Mouse (Mus musculus) hindbrain, embryonic 12.5 days (tissue): ENCODE measurements at regions not wholly inside any gene's neighbourhood (a gene's known extent, or its start where the extent isn't known, plus 50 kb on each side); places are given as distances from the start of the nearest gene placed in this dataset.

Source experiments
- ATAC-seq: fragments of 200-750 bp; cut with Nextera tagmentation; 2 replicates; pipeline ENCODE4 v1.8.0; 2017; ENCODE audit warnings: moderate TSS enrichment; ENCODE audit not compliant: low FRiP score
- H3K27ac ChIP-seq: fragments of 300-500 bp; sonication (generic); 2 replicates; pipeline ENCODE4 v1.5.1; 2016; ENCODE audit warnings: mild to moderate bottlenecking
- H3K27me3 ChIP-seq: fragments of 300-500 bp; sonication (generic); 2 replicates; pipeline ENCODE4 v1.6.1; 2016; ENCODE audit warnings: mild to moderate bottlenecking
- H3K36me3 ChIP-seq: fragments of 300-500 bp; sonication (generic); 2 replicates; pipeline ENCODE4 v1.6.1; 2016; ENCODE audit warnings: mild to moderate bottlenecking
- H3K4me1 ChIP-seq: fragments of 300-500 bp; sonication (generic); 2 replicates; pipeline ENCODE4 v1.6.1; 2016
- H3K4me2 ChIP-seq: fragments of 300-500 bp; sonication (generic); replicated peaks from 2 replicates; pipeline ENCODE4 v1.6.1; 2016; ENCODE audit warnings: mild to moderate bottlenecking
- H3K4me3 ChIP-seq: fragments of 300-500 bp; sonication (generic); 2 replicates; pipeline ENCODE4 v1.5.1; 2016; ENCODE audit warnings: mild to moderate bottlenecking
- H3K9ac ChIP-seq: fragments of 300-500 bp; sonication (generic); 2 replicates; pipeline ENCODE4 v1.6.1; 2016; ENCODE audit warnings: mild to moderate bottlenecking, moderate library complexity
- H3K9me3 ChIP-seq: fragments of 300-500 bp; sonication (generic); replicated peaks from 2 replicates; pipeline ENCODE4 v1.6.1; 2016; ENCODE audit warnings: mild to moderate bottlenecking
- WGBS: fragments of 180-500 bp; shearing (Covaris S2); methylation state at CpG from one replicate; pipeline ENCODE4 v1.1.7; 2016; 5-methylcytosine and 5-hydroxymethylcytosine counted together

DNA sequence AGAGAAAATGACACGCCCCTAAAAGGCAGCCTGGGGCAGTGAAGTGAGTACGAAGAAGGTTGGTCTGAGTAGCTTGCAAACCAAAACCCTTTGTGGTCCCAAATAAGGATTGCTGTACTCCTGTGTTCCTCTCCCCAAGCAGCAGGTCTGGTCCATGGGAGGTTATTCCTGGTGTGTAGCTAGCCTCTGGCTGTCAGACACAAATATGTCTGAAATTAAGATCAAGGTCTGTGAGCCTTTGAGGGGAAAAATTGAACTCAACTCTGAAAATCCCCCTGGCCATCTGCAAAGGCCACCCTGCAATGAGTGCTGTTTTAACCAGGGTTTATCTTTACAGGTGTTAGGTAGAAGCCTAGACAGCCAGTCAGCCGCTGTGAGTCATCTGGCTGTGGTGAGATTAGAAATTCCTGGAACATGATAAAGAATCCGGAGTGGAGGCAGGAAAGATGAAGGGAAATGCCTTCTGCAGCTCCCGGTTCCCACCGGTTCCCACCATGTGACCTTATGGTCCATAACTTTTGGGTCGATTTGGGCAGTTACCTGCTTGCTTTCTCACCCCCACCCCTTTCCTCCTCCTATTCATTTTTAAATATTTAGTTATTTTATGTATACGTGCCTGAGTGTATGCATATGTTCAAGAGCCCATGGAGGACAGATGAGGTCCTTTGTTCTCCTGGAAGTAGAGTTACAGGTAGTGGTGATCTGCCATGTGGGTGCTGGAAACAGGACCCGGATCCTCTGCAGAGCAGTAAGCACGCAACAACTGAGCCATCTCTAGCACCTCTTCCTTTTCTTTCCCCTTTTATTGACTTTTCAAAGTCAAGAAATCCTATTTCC lies 155.6 kb upstream of the Dmrta1 start:
- H3K27me3 ChIP-seq = peaks cover 24% of the 10 kb centered on the region
- 13% methylated on average over 10 of the region's 10 CpGs for WGBS
- H3K36me3 ChIP-seq = no peaks in the 10 kb centered on the region
- H3K4me1 ChIP-seq = no peaks in the 10 kb centered on the region
- H3K9me3 ChIP-seq = no peaks in the 10 kb centered on the region
- H3K4me2 ChIP-seq = peak overlapping the region; percentile 69
- no peak for ATAC-seq
- H3K9ac ChIP-seq = no peak overlapping the region
- H3K4me3 ChIP-seq = no peak overlapping the region
- H3K27ac ChIP-seq = no peak overlapping the region

DNA sequence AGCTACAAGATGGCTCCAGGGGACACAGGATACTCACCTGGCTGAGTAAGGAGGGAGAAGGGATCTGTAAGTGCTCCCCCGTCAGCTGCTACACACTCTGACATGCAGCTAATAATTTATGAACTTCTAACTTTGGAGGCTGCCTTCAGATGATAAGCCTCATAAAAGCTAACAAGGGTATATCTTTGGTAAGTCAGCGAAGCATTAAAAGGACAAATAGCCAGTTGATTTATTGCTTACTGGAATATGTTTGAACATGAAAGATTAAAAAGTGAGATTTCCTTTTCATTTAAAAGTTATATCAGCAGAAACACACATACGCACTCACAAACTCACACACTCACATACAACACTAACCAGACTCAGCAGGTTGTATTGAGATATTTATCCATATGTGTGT lies 161.2 kb upstream of the Dmrta1 start:
- no peak for ATAC-seq
- H3K4me3 ChIP-seq = no peak overlapping the region
- H3K9ac ChIP-seq = no peak overlapping the region
- no peaks in the 10 kb centered on the region for H3K36me3 ChIP-seq
- H3K9me3 ChIP-seq = no peaks in the 10 kb centered on the region
- H3K4me2 ChIP-seq = no peak overlapping the region
- no peak overlapping the region for H3K27ac ChIP-seq
- peaks cover 9% of the 10 kb centered on the region; the same call in 1 of the 2 replicates for H3K27me3 ChIP-seq
- no peaks in the 10 kb centered on the region for H3K4me1 ChIP-seq
- 92% methylated on average over 3 of the region's 3 CpGs for WGBS

DNA sequence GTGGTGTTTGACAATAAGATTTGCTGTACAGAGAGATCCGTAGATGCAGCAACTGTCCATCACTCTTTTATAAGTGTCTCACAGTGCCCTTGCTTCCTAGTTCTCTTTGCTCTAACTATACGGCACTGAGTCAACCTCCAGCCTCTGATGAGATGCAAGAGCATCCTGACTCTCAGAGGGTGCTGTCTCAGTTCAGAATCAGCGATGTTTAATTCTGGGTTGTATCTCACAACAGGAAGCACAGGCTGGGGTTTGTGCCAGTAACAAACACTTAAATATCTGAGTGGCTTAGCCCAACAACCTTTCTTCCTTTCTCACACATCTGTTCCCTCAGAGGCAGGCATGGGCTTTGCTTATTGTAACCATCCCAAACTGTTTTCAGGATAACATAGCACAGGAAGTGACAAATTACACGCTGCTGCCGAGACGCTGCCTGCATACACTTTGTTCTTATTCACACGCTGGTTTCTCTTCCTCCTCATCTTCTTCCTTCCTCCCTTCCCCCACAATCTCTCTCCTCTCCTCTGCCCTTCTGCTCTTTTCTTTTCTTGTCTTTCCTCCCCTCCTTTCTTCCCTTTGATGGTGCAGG lies 163.3 kb upstream of the Dmrta1 start:
- no peak overlapping the region for H3K9ac ChIP-seq
- ATAC-seq = no peak
- H3K9me3 ChIP-seq = no peaks in the 10 kb centered on the region
- no peak overlapping the region for H3K4me3 ChIP-seq
- H3K4me2 ChIP-seq = no peak overlapping the region
- H3K27me3 ChIP-seq = no peaks in the 10 kb centered on the region; the same call in 1 of the 2 replicates
- no peak overlapping the region for H3K27ac ChIP-seq
- no peaks in the 10 kb centered on the region for H3K36me3 ChIP-seq
- 47% methylated on average over 7 of the region's 7 CpGs for WGBS
- H3K4me1 ChIP-seq = no peaks in the 10 kb centered on the region

DNA sequence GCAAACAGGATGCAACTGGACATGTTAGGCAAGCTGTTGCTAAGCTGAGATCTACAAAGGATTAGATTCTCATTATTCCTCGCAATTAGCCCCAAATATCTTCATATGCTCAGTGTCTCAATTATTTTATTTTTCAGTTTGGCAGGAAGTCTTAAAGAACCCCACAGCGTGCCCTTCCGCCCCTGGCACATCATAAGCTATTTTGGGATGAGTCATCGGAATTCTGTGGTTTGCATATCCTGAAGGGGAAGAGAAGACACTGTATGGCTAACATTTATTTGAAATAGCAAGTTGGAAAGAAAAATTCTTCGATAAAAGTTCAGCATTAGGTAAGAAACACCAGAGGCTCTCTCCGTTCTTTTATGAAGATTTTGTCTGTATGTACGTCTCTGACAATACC lies 164.3 kb upstream of the Dmrta1 start:
- H3K27ac ChIP-seq = no peak overlapping the region
- ATAC-seq = no peak
- H3K9ac ChIP-seq = no peak overlapping the region
- H3K9me3 ChIP-seq = no peaks in the 10 kb centered on the region
- no peak overlapping the region for H3K4me2 ChIP-seq
- WGBS = 90% methylated on average over 7 of the region's 7 CpGs
- H3K4me3 ChIP-seq = no peak overlapping the region
- H3K4me1 ChIP-seq = no peaks in the 10 kb centered on the region
- H3K27me3 ChIP-seq = no peaks in the 10 kb centered on the region
- no peaks in the 10 kb centered on the region for H3K36me3 ChIP-seq

DNA sequence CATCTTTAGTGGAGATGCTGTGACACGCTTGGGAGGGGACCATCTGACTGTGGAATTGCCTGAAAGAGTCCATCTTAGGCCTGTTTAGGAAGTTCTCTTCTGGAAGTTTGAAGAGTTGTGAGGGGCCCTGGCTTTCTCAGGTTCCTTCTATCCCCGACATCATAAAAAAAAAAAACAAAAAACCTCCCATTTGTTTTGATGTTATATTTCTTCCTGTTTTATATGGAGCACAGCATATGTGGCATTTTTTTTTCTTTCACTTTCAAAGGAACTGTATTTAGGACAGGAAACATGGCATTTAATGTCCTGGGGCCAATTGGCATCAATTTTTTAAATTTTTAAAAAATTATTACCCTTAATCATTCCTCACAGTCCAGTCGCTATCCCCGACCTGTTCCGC lies 168.6 kb upstream of the Dmrta1 start:
- ATAC-seq = no peak
- Histone ChIP-seq H3K4me3 (no peak overlapping the region), H3K4me2 (no peak overlapping the region), H3K27ac (no peak overlapping the region), H3K4me1 (peaks cover 4% of the 10 kb centered on the region), H3K36me3 (no peaks in the 10 kb centered on the region), H3K9me3 (no peaks in the 10 kb centered on the region), H3K27me3 (no peaks in the 10 kb centered on the region), H3K9ac (no peak overlapping the region)
- 82% methylated on average over 5 of the region's 5 CpGs for WGBS

DNA sequence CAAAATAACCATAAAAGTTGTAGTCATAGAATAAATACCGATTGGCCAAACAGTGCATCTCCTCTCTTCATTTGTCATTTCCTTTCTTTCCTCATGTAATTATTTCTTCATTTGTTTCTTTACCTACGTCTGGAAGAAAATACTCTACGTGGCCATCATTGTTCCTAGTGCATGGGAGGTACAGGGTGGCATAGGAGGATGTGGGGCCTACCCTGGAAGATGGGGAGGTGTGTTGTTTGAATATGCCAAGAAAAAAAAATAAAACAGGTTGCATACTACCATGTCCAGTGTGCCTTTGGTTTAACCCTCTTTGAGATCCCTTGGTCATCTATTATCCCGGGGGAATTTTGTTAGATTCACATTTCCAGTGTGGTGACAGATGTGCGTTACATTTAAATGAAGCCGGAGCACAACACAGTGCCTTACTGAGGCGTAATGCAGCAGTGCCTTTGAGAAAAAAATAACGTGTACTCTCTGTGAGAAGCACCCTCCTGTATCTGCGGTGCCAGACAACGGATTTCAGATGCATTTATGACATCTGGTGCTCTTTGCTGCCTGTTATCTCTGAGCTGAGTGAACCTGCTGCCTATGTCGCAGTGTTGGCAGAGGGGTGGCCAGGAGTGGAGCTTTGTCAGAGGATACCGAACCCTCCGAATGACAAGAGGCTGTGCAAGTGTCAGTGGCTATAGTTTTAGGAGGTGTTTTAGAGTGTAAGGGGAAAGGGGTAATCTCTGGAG lies 169.4 kb upstream of the Dmrta1 start:
- Histone ChIP-seq H3K36me3 (no peaks in the 10 kb centered on the region), H3K9ac (no peak overlapping the region), H3K9me3 (no peaks in the 10 kb centered on the region), H3K4me3 (no peak overlapping the region), H3K27ac (no peak overlapping the region), H3K4me2 (no peak overlapping the region), H3K27me3 (no peaks in the 10 kb centered on the region), H3K4me1 (peaks cover 8% of the 10 kb centered on the region)
- ATAC-seq = no peak
- 72% methylated on average over 13 of the region's 13 CpGs for WGBS

DNA sequence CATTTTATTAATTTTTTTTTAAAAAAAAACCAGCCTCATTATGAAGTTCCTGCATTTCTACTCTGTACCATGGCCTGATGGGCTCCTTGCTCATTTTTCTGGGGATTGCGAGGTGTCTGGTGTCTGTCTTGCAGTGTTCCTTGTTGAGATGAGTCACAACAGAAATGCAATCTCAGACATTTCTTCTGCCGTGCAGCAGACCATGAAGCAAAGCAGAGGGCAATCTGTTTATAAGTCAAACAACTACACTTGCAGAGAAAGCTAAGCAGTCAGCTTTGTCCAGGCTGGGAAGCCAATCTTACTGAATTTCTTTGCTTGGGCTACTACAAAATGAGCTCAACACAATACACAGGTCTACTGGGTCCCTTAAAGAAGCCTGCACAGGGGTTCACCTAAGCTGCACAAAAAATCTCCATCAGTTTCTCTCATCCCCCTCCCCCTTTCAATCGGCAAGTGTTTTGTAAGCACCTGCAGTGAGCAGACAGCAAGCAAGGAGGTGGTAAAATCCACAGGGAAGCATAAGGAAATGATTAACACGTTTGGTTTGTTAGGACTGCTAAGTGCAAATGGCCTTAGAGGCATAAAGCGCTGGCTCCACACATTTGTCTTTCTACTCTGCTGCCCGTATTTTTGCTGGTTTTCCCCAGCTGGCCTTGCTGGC lies 171.0 kb upstream of the Dmrta1 start:
- Histone ChIP-seq H3K9ac (no peak overlapping the region), H3K4me2 (no peak overlapping the region), H3K4me1 (peaks cover 8% of the 10 kb centered on the region), H3K36me3 (no peaks in the 10 kb centered on the region), H3K4me3 (no peak overlapping the region), H3K27ac (no peak overlapping the region), H3K9me3 (no peaks in the 10 kb centered on the region), H3K27me3 (no peaks in the 10 kb centered on the region)
- 32% methylated on average over 6 of the region's 6 CpGs for WGBS
- ATAC-seq = no peak

DNA sequence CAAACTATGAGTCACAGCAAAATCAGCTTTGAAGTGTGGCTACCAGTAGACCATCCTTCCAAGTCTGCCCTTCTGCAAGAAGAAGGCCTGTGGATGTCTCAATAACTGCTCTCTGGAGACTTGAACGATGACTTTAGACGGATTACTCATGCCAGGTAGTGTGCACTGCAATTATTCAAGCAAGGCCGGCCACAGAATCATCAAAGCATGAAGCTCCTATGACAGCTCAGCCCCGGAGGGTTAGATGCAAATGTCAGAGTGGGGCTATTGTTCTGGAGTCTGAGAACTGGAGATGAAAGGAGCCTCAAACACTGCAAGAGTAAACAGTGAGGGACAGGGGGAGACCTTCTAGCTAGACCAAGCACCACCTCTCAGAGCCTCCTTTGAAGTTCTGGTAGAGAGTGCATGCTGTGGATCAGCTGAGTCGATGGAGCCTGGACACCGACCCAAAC lies 173.8 kb upstream of the Dmrta1 start:
- no peaks in the 10 kb centered on the region for H3K9me3 ChIP-seq
- H3K4me1 ChIP-seq = peaks cover 8% of the 10 kb centered on the region
- no peak overlapping the region for H3K4me2 ChIP-seq
- ATAC-seq = no peak
- H3K9ac ChIP-seq = no peak overlapping the region
- no peaks in the 10 kb centered on the region for H3K27me3 ChIP-seq
- H3K4me3 ChIP-seq = no peak overlapping the region
- 15% methylated on average over 6 of the region's 6 CpGs for WGBS
- H3K27ac ChIP-seq = no peak overlapping the region
- no peaks in the 10 kb centered on the region for H3K36me3 ChIP-seq

DNA sequence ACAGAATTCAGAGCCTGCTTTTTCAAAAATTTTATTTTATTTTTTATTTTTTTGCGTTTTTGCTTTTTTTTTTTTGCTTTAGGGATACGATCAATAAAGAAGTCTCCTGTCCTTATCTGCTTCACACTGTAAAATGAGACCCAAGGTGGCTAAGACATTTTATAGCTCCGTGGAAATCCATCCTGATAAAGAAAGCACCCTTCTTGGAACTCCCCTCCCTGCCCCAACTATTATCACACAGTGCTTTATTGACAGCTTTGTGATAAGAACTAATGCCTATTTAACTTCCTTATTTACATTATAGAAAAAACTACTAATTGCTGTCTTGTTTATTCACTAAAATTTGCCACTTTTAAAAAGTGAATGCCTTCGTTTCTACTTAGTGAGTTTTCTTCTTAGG lies 179.0 kb upstream of the Dmrta1 start:
- H3K9ac ChIP-seq = no peak overlapping the region
- 80% methylated on average over 4 of the region's 4 CpGs for WGBS

DNA sequence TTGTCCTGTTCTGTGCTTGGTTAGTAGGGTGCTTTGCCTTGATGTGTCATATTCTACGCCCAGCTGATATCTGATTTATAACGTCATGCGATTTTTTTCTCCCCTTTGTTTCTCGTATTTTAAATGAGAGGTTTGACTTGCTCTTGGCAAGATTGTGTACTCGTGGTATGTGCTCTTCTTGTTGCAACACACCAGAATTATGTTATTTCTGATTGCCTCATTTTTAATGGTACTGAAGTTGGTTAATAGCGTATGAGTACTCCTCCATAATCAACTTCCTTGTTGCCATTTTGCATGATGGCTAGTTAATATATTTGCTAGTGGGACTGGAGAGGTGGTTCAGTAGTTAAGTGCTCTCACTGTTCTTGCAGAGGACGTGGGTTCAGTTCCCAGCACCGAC lies 180.1 kb upstream of the Cdkn2b start:
- no peaks in the 10 kb centered on the region for H3K9me3 ChIP-seq
- no peak overlapping the region for H3K4me2 ChIP-seq
- no peaks in the 10 kb centered on the region for H3K27me3 ChIP-seq
- 88% methylated on average over 8 of the region's 8 CpGs for WGBS
- H3K9ac ChIP-seq = no peak overlapping the region
- H3K36me3 ChIP-seq = no peaks in the 10 kb centered on the region
- H3K4me1 ChIP-seq = no peaks in the 10 kb centered on the region
- H3K27ac ChIP-seq = no peak overlapping the region
- no peak overlapping the region for H3K4me3 ChIP-seq
- no peak for ATAC-seq

More for the DNA sequence above, 179.0 kb upstream of the Dmrta1 start:
- ATAC-seq = no peak
- Histone ChIP-seq H3K27me3 (no peaks in the 10 kb centered on the region), H3K36me3 (no peaks in the 10 kb centered on the region), H3K4me1 (peaks cover under 1% of the 10 kb centered on the region; the same call in 1 of the 2 replicates), H3K4me2 (no peak overlapping the region), H3K9me3 (no peaks in the 10 kb centered on the region), H3K27ac (no peak overlapping the region), H3K4me3 (no peak overlapping the region)

DNA sequence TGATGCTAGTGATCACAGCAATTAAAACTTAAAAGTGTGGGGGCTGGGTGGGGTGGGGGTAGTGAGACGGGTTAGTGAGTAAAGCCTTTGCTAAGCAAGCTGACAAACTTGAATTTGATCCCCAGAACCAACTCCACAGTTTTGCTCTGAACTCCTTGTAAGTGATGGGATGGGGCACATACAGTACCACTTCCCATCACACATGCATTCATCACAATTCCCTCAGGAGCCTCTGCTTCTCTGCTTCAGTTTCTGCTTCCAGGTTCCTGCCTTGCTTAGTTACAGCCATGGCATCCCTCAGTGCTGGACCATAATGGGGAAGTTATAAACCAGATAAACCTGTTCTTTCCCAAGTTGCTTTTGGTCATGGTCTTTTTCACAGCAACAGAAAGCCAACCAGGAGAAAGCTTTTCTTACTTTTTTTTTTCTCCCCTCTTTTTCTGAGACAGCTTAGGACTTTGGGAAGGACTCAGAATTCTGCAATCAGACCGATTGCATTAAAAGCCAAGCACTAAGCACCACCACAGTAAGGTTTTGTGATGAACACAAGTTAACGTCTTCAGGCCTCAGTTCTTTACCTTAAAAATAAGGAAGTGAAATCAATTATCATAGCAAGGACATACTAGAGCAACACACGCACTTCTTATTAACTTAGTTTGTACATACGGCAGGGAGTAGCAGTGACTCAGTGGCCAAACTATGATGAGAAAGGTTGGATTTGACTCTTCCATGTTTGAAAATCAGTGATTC lies 176.8 kb upstream of the Cdkn2b start:
- no peak overlapping the region for H3K4me3 ChIP-seq
- H3K9ac ChIP-seq = no peak overlapping the region
- 83% methylated on average over 5 of the region's 5 CpGs for WGBS
- no peaks in the 10 kb centered on the region for H3K9me3 ChIP-seq
- no peak overlapping the region for H3K27ac ChIP-seq
- H3K4me1 ChIP-seq = no peaks in the 10 kb centered on the region
- ATAC-seq = no peak
- H3K36me3 ChIP-seq = no peaks in the 10 kb centered on the region
- no peaks in the 10 kb centered on the region for H3K27me3 ChIP-seq
- H3K4me2 ChIP-seq = no peak overlapping the region
